8 mouse cellular contexts compared by ENCODE assay signal in the genomic region with DNA sequence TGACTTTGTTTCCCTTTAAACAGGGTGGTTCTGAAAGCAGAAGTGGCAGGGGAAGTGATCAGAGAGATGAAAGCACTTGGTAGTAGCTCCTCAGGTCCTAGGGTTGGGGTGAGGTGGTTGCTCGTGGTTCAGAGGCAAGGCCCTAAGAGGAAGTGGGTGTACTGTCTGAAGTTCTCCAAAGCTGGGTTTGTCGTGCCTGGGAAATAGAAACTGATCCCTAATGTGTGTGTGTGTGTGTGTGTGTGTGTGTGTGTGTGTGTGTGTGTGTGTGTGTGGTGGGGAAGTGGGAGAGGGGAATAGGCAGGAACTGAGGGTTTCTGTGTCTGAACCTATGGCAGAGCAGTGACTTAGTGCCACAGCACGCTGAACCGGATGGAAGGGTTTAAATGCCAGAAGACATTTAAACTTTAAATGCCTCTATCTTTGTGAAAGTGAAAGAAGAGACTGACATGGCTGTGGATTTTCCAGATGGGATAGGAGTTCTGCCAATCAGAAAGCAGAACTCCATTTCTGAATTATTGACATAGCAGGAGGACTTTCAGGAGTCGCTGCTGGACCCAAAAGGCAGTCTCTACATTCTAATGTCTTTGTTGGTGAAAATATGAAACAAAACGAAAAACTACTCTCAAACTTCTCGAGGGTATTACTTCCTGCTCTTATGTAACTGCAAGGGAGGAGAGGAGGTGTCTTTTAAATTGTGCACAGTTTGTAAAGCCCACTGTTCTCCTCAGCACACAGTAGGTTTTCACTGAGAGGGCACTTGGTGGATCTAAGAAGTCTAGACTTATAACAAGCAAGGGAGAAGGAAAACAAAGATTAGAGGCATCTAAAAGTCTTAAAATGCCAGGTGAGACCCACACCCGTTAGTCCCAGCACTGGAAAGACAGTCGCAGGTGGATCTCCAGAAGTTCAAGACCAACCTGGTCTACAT. TPM values are rescaled to one million over a fixed set of nuclear protein-coding genes. Genes with fewer than 3 reads are reported as not detected.
DNase-seq lines count a peak whose midpoint lies in the region; ATAC-seq and TF ChIP-seq lines count a peak whose summit lies in the region.

No protein-coding gene starts in this region.

- H3K36me3 ChIP-seq in midbrain, postnatal 0 days (ENCODE audit: insufficient read depth, low read length): no peaks in the 10 kb centered on the region
- no peaks in the 10 kb centered on the region for H3K36me3 ChIP-seq in midbrain, embryonic 13.5 days
- H3K36me3 ChIP-seq in intestine, postnatal 0 days (ENCODE audit: control insufficient read depth, insufficient read depth): no peaks in the 10 kb centered on the region
- peaks cover 28% of the 10 kb centered on the region for H3K36me3 ChIP-seq in macrophage (ENCODE audit: inconsistent target)

- H3K79me2 ChIP-seq in macrophage (ENCODE audit: inconsistent target): peaks cover 50% of the 10 kb centered on the region

- TF ChIP-seq CTCF in midbrain, postnatal 0 days (IDR thresholded peaks at IDR 0.05): no peak
- no peak for TF ChIP-seq CTCF in intestine, postnatal 0 days (IDR thresholded peaks at IDR 0.05; ENCODE audit: low read depth)

- no peak for ATAC-seq in midbrain, postnatal 0 days (ENCODE audit: low FRiP score)
- ATAC-seq in midbrain, embryonic 13.5 days: no peak
- no peak for ATAC-seq in intestine, postnatal 0 days
- ATAC-seq in cerebellum, adult (ENCODE audit: insufficient number of reproducible peaks, low FRiP score, low TSS enrichment): no peak
- ATAC-seq in erythroid progenitor cell, adult 5-6 weeks (replicated peaks; ENCODE audit: low FRiP score, poor library complexity, severe bottlenecking): no peak

- H3K9me3 ChIP-seq in midbrain, postnatal 0 days (ENCODE audit: low read length): no peaks in the 10 kb centered on the region
- H3K9me3 ChIP-seq in midbrain, embryonic 13.5 days: no peaks in the 10 kb centered on the region
- no peaks in the 10 kb centered on the region for H3K9me3 ChIP-seq in intestine, postnatal 0 days (ENCODE audit: control insufficient read depth)

- no peak overlapping the region for H3K27ac ChIP-seq in midbrain, postnatal 0 days (ENCODE audit: low read depth, low read length)
- no peak overlapping the region for H3K27ac ChIP-seq in midbrain, embryonic 13.5 days
- H3K27ac ChIP-seq in intestine, postnatal 0 days (ENCODE audit: low read depth, low read length): no peak overlapping the region
- peak overlapping the region; percentile 85 for H3K27ac ChIP-seq in macrophage

- WGBS in midbrain, postnatal 0 days: 67% methylated on average over 9 of the region's 9 CpGs
- 74% methylated on average over 9 of the region's 9 CpGs for WGBS in midbrain, embryonic 13.5 days
- WGBS in intestine, postnatal 0 days: 57% methylated on average over 9 of the region's 9 CpGs
- WGBS in macrophage (ENCODE audit: missing documents): 19% methylated on average over 9 of the region's 9 CpGs

- H3K27me3 ChIP-seq in midbrain, postnatal 0 days (ENCODE audit: insufficient read depth, low read length): peaks cover 27% of the 10 kb centered on the region
- H3K27me3 ChIP-seq in midbrain, embryonic 13.5 days: peaks cover 59% of the 10 kb centered on the region
- H3K27me3 ChIP-seq in intestine, postnatal 0 days (replicated peaks; ENCODE audit: control insufficient read depth, insufficient read depth, low read length): peaks cover 33% of the 10 kb centered on the region

- DNase-seq in midbrain, postnatal 0 days (ENCODE audit: low spot score): no peak
- DNase-seq in thymus, postnatal 25 days: peak; percentile 76
- no peak for DNase-seq in ovary, postnatal 36 days (ENCODE audit: low spot score)

- peak overlapping the region; percentile 5; the same call in 1 of the 2 replicates for H3K4me3 ChIP-seq in midbrain, postnatal 0 days (ENCODE audit: low read depth, low read length)
- H3K4me3 ChIP-seq in midbrain, embryonic 13.5 days (replicated peaks): no peak overlapping the region
- peak overlapping the region; percentile 22; the same call in 1 of the 2 replicates for H3K4me3 ChIP-seq in intestine, postnatal 0 days (ENCODE audit: low read depth, low read length)
- peak overlapping the region; percentile 84 for H3K4me3 ChIP-seq in macrophage (ENCODE audit: inconsistent target)

- H3K4me1 ChIP-seq in midbrain, postnatal 0 days (ENCODE audit: insufficient read depth, low read length): no peaks in the 10 kb centered on the region
- H3K4me1 ChIP-seq in midbrain, embryonic 13.5 days (replicated peaks): peaks cover 6% of the 10 kb centered on the region; the same call in 1 of the 2 replicates
- H3K4me1 ChIP-seq in intestine, postnatal 0 days (replicated peaks; ENCODE audit: control insufficient read depth, insufficient read depth, low read length): no peaks in the 10 kb centered on the region

- no peak overlapping the region for H3K4me2 ChIP-seq in midbrain, postnatal 0 days (ENCODE audit: low read depth, low read length, poor library complexity, severe bottlenecking)
- no peak overlapping the region for H3K4me2 ChIP-seq in midbrain, embryonic 13.5 days (replicated peaks)
- peak overlapping the region; percentile 46 for H3K4me2 ChIP-seq in intestine, postnatal 0 days (replicated peaks; ENCODE audit: low read depth)

- no peak overlapping the region for H3K9ac ChIP-seq in midbrain, postnatal 0 days (replicated peaks; ENCODE audit: low read length, poor library complexity, severe bottlenecking)
- H3K9ac ChIP-seq in midbrain, embryonic 13.5 days (replicated peaks): no peak overlapping the region
- H3K9ac ChIP-seq in intestine, postnatal 0 days (ENCODE audit: low read depth, low read length): peak overlapping the region; percentile 5; the same call in 1 of the 2 replicates

RNA-seq across cellular contexts. Expression of a gene that starts 1.7 kb away (rescaled TPM):
- 3.9 and 4.0 TPM in 2 replicates for total RNA-seq in midbrain, postnatal 0 days (2014; rRNA removed)
- polyA plus RNA-seq in midbrain, postnatal 0 days (2015; fragmentation: Nextera tagmentation; extraction: Ambion mirVana): 2.0 and 2.5 TPM in 2 replicates
- polyA plus RNA-seq in midbrain, embryonic 13.5 days (2015; fragmentation: Nextera tagmentation; extraction: Ambion mirVana): 0.57 and 0.93 TPM in 2 replicates
- polyA plus RNA-seq in intestine, postnatal 0 days (2015; fragmentation: Nextera tagmentation; extraction: Ambion mirVana): 3.7 and 3.9 TPM in 2 replicates
- 1,000 to 10,000 TPM in 1 of 26 experiments, 100 to 1,000 TPM in 25; 172 to 1,160 (median 366) TPM for total RNA-seq in macrophage (2018; cell fraction: chromatin; rRNA removed)
- total RNA-seq in macrophage (2018; cell fraction: cytosol; rRNA removed): 100 to 1,000 TPM; 262 to 673 (median 415) TPM
- total RNA-seq in macrophage (2018; cell fraction: nucleus; rRNA removed): 100 to 1,000 TPM; 136 to 954 (median 611) TPM
- polyA plus RNA-seq in macrophage (2018): 138 to 296 TPM (median 191 TPM) in 3 replicates
- 4.6 and 7.6 TPM in 2 replicates for total RNA-seq in erythroid progenitor cell, adult 5-6 weeks (2015; ENCODE audit: low replicate concordance)
- 4.5 and 5.5 TPM in 2 replicates for total RNA-seq in erythroid progenitor cell, adult 5-6 weeks (2017; ENCODE audit: low replicate concordance)

RNA-seq across cellular contexts. Expression of a gene that starts 38.8 kb away (rescaled TPM):
- total RNA-seq in midbrain, postnatal 0 days (2014; rRNA removed): 0.99 and 1.6 TPM in 2 replicates
- polyA plus RNA-seq in midbrain, postnatal 0 days (2015; fragmentation: Nextera tagmentation; extraction: Ambion mirVana): 0.52 and 0.53 TPM in 2 replicates
- 3.7 TPM in 2 replicates for polyA plus RNA-seq in midbrain, embryonic 13.5 days (2015; fragmentation: Nextera tagmentation; extraction: Ambion mirVana)
- polyA plus RNA-seq in intestine, postnatal 0 days (2015; fragmentation: Nextera tagmentation; extraction: Ambion mirVana): 5.0 and 5.6 TPM in 2 replicates
- 100 to 1,000 TPM in 1 of 26 experiments, 10 to 100 TPM in 25; 10.2 to 267 (median 38.9) TPM for total RNA-seq in macrophage (2018; cell fraction: chromatin; rRNA removed)
- 100 to 1,000 TPM in 4 of 26 experiments, 10 to 100 TPM in 22; 16.4 to 122 (median 54.7) TPM for total RNA-seq in macrophage (2018; cell fraction: cytosol; rRNA removed)
- 100 to 1,000 TPM in 4 of 26 experiments, 10 to 100 TPM in 22; 14.0 to 224 (median 67.3) TPM for total RNA-seq in macrophage (2018; cell fraction: nucleus; rRNA removed)
- 24.7 to 28.8 TPM (median 27.0 TPM) in 3 replicates for polyA plus RNA-seq in macrophage (2018)
- 6.8 and 10.1 TPM in 2 replicates for total RNA-seq in erythroid progenitor cell, adult 5-6 weeks (2015; ENCODE audit: low replicate concordance)
- total RNA-seq in erythroid progenitor cell, adult 5-6 weeks (2017; ENCODE audit: low replicate concordance): 6.0 and 6.1 TPM in 2 replicates

RNA-seq across cellular contexts. Expression of a gene that starts 42.5 kb away (rescaled TPM):
- 0.05 and 0.19 TPM in 2 replicates for total RNA-seq in midbrain, postnatal 0 days (2014; rRNA removed)
- polyA plus RNA-seq in midbrain, postnatal 0 days (2015; fragmentation: Nextera tagmentation; extraction: Ambion mirVana): 2.9 and 3.1 TPM in 2 replicates
- polyA plus RNA-seq in midbrain, embryonic 13.5 days (2015; fragmentation: Nextera tagmentation; extraction: Ambion mirVana): 0.59 and 0.93 TPM in 2 replicates
- 1.6 and 1.9 TPM in 2 replicates for polyA plus RNA-seq in intestine, postnatal 0 days (2015; fragmentation: Nextera tagmentation; extraction: Ambion mirVana)
- 1 to 10 TPM in 1 of 26 experiments, under 1 TPM in 2, not detected in 23; 0.16 to 2.3 (median 0.75) TPM for total RNA-seq in macrophage (2018; cell fraction: chromatin; rRNA removed)
- total RNA-seq in macrophage (2018; cell fraction: cytosol; rRNA removed): under 1 TPM in 4 of 26 experiments, not detected in 22; 0.03 to 0.14 (median 0.06) TPM
- total RNA-seq in macrophage (2018; cell fraction: nucleus; rRNA removed): under 1 TPM in 2 of 26 experiments, not detected in 24; 0.11 to 0.58 TPM
- polyA plus RNA-seq in macrophage (2018): 0.06 TPM in 1 of 3 replicates, not detected in the others
- total RNA-seq in erythroid progenitor cell, adult 5-6 weeks (2015; ENCODE audit: low replicate concordance): not detected in 2 replicates
- total RNA-seq in erythroid progenitor cell, adult 5-6 weeks (2017; ENCODE audit: low replicate concordance): not detected in 2 replicates

RNA-seq across cellular contexts. Expression of a gene that starts 44.7 kb away (rescaled TPM):
- 24.9 and 28.7 TPM in 2 replicates for total RNA-seq in midbrain, postnatal 0 days (2014; rRNA removed)
- 29.8 and 30.1 TPM in 2 replicates for polyA plus RNA-seq in midbrain, postnatal 0 days (2015; fragmentation: Nextera tagmentation; extraction: Ambion mirVana)
- polyA plus RNA-seq in midbrain, embryonic 13.5 days (2015; fragmentation: Nextera tagmentation; extraction: Ambion mirVana): 31.2 and 32.2 TPM in 2 replicates
- polyA plus RNA-seq in intestine, postnatal 0 days (2015; fragmentation: Nextera tagmentation; extraction: Ambion mirVana): 8.0 and 10.2 TPM in 2 replicates
- 10 to 100 TPM in 19 of 26 experiments, 1 to 10 TPM in 7; 3.0 to 36.5 (median 15.5) TPM for total RNA-seq in macrophage (2018; cell fraction: chromatin; rRNA removed)
- 1 to 10 TPM; 1.9 to 5.6 (median 3.9) TPM for total RNA-seq in macrophage (2018; cell fraction: cytosol; rRNA removed)
- total RNA-seq in macrophage (2018; cell fraction: nucleus; rRNA removed): 10 to 100 TPM in 12 of 26 experiments, 1 to 10 TPM in 14; 2.0 to 28.4 (median 7.1) TPM
- 3.3 to 10.8 TPM (median 3.7 TPM) in 3 replicates for polyA plus RNA-seq in macrophage (2018)
- total RNA-seq in erythroid progenitor cell, adult 5-6 weeks (2015; ENCODE audit: low replicate concordance): 2.5 and 7.1 TPM in 2 replicates
- total RNA-seq in erythroid progenitor cell, adult 5-6 weeks (2017; ENCODE audit: low replicate concordance): 1.1 and 2.6 TPM in 2 replicates

Comparison
In these comparisons a context has a peak if more than half of its experiments do, and no peak if none do; other contexts are left out.
1. RNA of a gene that starts 1.7 kb away (polyA plus RNA-seq): 138 to 296 TPM in macrophage; 3.7 to 3.9 TPM in intestine, postnatal 0 days, 2.0 to 2.5 TPM in midbrain, postnatal 0 days and 0.57 to 0.93 TPM in midbrain, embryonic 13.5 days; every median in the first group is over 10 times any median in the second.